ENCODE assay signal across 8 mouse cellular contexts in genomic region chr19:6126789-6127580, GRCm38 (mm10). TPM values are rescaled to one million over a fixed set of nuclear protein-coding genes. Genes with fewer than 3 reads are reported as not detected.
DNase-seq lines count a peak whose midpoint lies in the region; ATAC-seq and TF ChIP-seq lines count a peak whose summit lies in the region.
"Had no signal": no experiment of that assay in that cellular context is flagged by ENCODE, and none has a peak within 500 bp of the region (broad histone marks: within the 10 kb centered on the region; RNA-seq: fewer than 3 reads in every experiment).

No protein-coding gene starts in this region.

- no peak for ATAC-seq in megakaryocyte, adult 5-6 weeks (ENCODE audit: poor library complexity, severe bottlenecking)
- no peak for ATAC-seq in forebrain, embryonic 11.5 days (replicated peaks; ENCODE audit: low FRiP score)
- no peak for ATAC-seq in limb, embryonic 14.5 days (ENCODE audit: low FRiP score, low read depth)
- ATAC-seq in stomach, embryonic 15.5 days (ENCODE audit: insufficient read depth, low FRiP score, low read depth): no peak

- H3K27ac ChIP-seq in forebrain, embryonic 11.5 days (ENCODE audit: low read depth, low read length): no peak overlapping the region
- peak overlapping the region; percentile 87; the same call in 1 of the 2 replicates for H3K27ac ChIP-seq in limb, embryonic 14.5 days (replicated peaks; ENCODE audit: low read depth, low read length)
- peak overlapping the region; percentile 95 for H3K27ac ChIP-seq in stomach, embryonic 15.5 days

- peak overlapping the region; percentile 66 for H3K9ac ChIP-seq in forebrain, embryonic 11.5 days (ENCODE audit: low read length)
- peak overlapping the region; percentile 67 for H3K9ac ChIP-seq in limb, embryonic 14.5 days (ENCODE audit: low read depth, low read length, severe bottlenecking)
- H3K9ac ChIP-seq in stomach, embryonic 15.5 days: no peak overlapping the region

- TF ChIP-seq POLR2A in limb, embryonic 14.5 days (IDR thresholded peaks at IDR 0.05; ENCODE audit: borderline replicate concordance, extremely low read depth, insufficient read depth, insufficient read length): no peak

- WGBS in forebrain, embryonic 11.5 days: 76% methylated on average over 10 of the region's 10 CpGs
- WGBS in limb, embryonic 14.5 days: 66% methylated on average over 10 of the region's 10 CpGs
- 68% methylated on average over 10 of the region's 10 CpGs for WGBS in stomach, embryonic 15.5 days

- H3K4me1 ChIP-seq in megakaryocyte, embryonic 14.5 days: peaks cover 34% of the 10 kb centered on the region
- H3K4me1 ChIP-seq in forebrain, embryonic 11.5 days (replicated peaks; ENCODE audit: control insufficient read depth, insufficient read depth, low read length): no peaks in the 10 kb centered on the region; the same call in 1 of the 2 replicates
- peaks cover 3% of the 10 kb centered on the region; the same call in 1 of the 2 replicates for H3K4me1 ChIP-seq in limb, embryonic 14.5 days (ENCODE audit: control insufficient read depth, insufficient read depth, low read length)
- H3K4me1 ChIP-seq in stomach, embryonic 15.5 days: no peaks in the 10 kb centered on the region

- H3K4me2 ChIP-seq in forebrain, embryonic 11.5 days (ENCODE audit: low read depth, low read length, severe bottlenecking): peak overlapping the region; percentile 59
- peak overlapping the region; percentile 52 for H3K4me2 ChIP-seq in limb, embryonic 14.5 days (replicated peaks; ENCODE audit: low read depth, low read length, severe bottlenecking)
- peak overlapping the region; percentile 71 for H3K4me2 ChIP-seq in stomach, embryonic 15.5 days

- H3K27me3 ChIP-seq in megakaryocyte, embryonic 14.5 days (replicated peaks): no peaks in the 10 kb centered on the region
- no peaks in the 10 kb centered on the region for H3K27me3 ChIP-seq in forebrain, embryonic 11.5 days (ENCODE audit: control insufficient read depth, insufficient read depth, low read length)
- no peaks in the 10 kb centered on the region for H3K27me3 ChIP-seq in limb, embryonic 14.5 days (ENCODE audit: control insufficient read depth, insufficient read depth, low read length)
- no peaks in the 10 kb centered on the region for H3K27me3 ChIP-seq in stomach, embryonic 15.5 days (replicated peaks)

- peaks cover 18% of the 10 kb centered on the region for H3K36me3 ChIP-seq in megakaryocyte, embryonic 14.5 days (replicated peaks; ENCODE audit: low read length)
- no peaks in the 10 kb centered on the region for H3K36me3 ChIP-seq in forebrain, embryonic 11.5 days (ENCODE audit: control insufficient read depth, insufficient read depth, low read length)
- peaks cover 6% of the 10 kb centered on the region; the same call in 1 of the 2 replicates for H3K36me3 ChIP-seq in limb, embryonic 14.5 days (ENCODE audit: control insufficient read depth, insufficient read depth, low read length)
- no peaks in the 10 kb centered on the region; the same call in 1 of the 2 replicates for H3K36me3 ChIP-seq in stomach, embryonic 15.5 days

- DNase-seq in forebrain, embryonic 11.5 days (ENCODE audit: low spot score): no peak
- no peak for DNase-seq in limb, embryonic 14.5 days (ENCODE audit: low spot score)
- no peak for DNase-seq in layer of hippocampus, postnatal 14 days (ENCODE audit: low spot score in 2 of 2)
- no peak for DNase-seq in layer of hippocampus, adult 9-11 months

- H3K4me3 ChIP-seq in megakaryocyte, embryonic 14.5 days (replicated peaks): peak overlapping the region; percentile 95
- H3K4me3 ChIP-seq in forebrain, embryonic 11.5 days (ENCODE audit: low read depth, low read length): peak overlapping the region; percentile 47
- H3K4me3 ChIP-seq in limb, embryonic 14.5 days (replicated peaks; ENCODE audit: low read length): peak overlapping the region; percentile 55
- peak overlapping the region; percentile 67 for H3K4me3 ChIP-seq in stomach, embryonic 15.5 days (replicated peaks)

- no peaks in the 10 kb centered on the region for H3K9me3 ChIP-seq in megakaryocyte, embryonic 14.5 days
- no peaks in the 10 kb centered on the region for H3K9me3 ChIP-seq in forebrain, embryonic 11.5 days (ENCODE audit: control insufficient read depth, low read length)
- no peaks in the 10 kb centered on the region for H3K9me3 ChIP-seq in limb, embryonic 14.5 days (ENCODE audit: control insufficient read depth, low read length)
- no peaks in the 10 kb centered on the region for H3K9me3 ChIP-seq in stomach, embryonic 15.5 days

RNA-seq across cellular contexts. Expression of gene Snx15, which starts 1.1 kb away (rescaled TPM):
- polyA plus RNA-seq in megakaryocyte, embryonic 14.5 days (2012; ENCODE audit: insufficient read depth, low replicate concordance): 138 and 337 TPM in 2 replicates
- 9.9 and 13.5 TPM in 2 replicates for total RNA-seq in megakaryocyte, adult 5-6 weeks (2015)
- total RNA-seq in megakaryocyte, adult 5-6 weeks (2017): 5.2 and 6.4 TPM in 2 replicates
- 27.4 and 30.9 TPM in 2 replicates for polyA plus RNA-seq in forebrain, embryonic 11.5 days (2014; fragmentation: Nextera tagmentation; extraction: Ambion mirVana)
- polyA plus RNA-seq in limb, embryonic 14.5 days (2012; rRNA removed): 36.4 and 48.9 TPM in 2 replicates
- polyA plus RNA-seq in limb, embryonic 14.5 days (2014; fragmentation: Nextera tagmentation; extraction: Ambion mirVana): 30.2 and 33.9 TPM in 2 replicates
- polyA plus RNA-seq in stomach, embryonic 15.5 days (2015; fragmentation: Nextera tagmentation; extraction: Ambion mirVana): 29.2 and 29.9 TPM in 2 replicates
- total RNA-seq in layer of hippocampus, postnatal 14 days (2021): 10 to 100 TPM; 42.3 to 43.7 TPM

RNA-seq across cellular contexts. Expression of gene Sac3d1, which starts 8.5 kb away (rescaled TPM):
- polyA plus RNA-seq in megakaryocyte, embryonic 14.5 days (2012; ENCODE audit: insufficient read depth, low replicate concordance): 66.7 and 124 TPM in 2 replicates
- total RNA-seq in megakaryocyte, adult 5-6 weeks (2015): 3.4 and 5.7 TPM in 2 replicates
- total RNA-seq in megakaryocyte, adult 5-6 weeks (2017): 3.9 and 4.0 TPM in 2 replicates
- 64.5 and 73.7 TPM in 2 replicates for polyA plus RNA-seq in forebrain, embryonic 11.5 days (2014; fragmentation: Nextera tagmentation; extraction: Ambion mirVana)
- polyA plus RNA-seq in limb, embryonic 14.5 days (2012; rRNA removed): 45.6 and 57.9 TPM in 2 replicates
- polyA plus RNA-seq in limb, embryonic 14.5 days (2014; fragmentation: Nextera tagmentation; extraction: Ambion mirVana): 53.8 and 55.9 TPM in 2 replicates
- 40.7 and 46.1 TPM in 2 replicates for polyA plus RNA-seq in stomach, embryonic 15.5 days (2015; fragmentation: Nextera tagmentation; extraction: Ambion mirVana)
- total RNA-seq in layer of hippocampus, postnatal 14 days (2021): 10 to 100 TPM; 16.8 to 18.2 TPM

RNA-seq across cellular contexts. Expression of gene Batf2, which starts 13.8 kb away (rescaled TPM):
- 1.7 and 3.7 TPM in 2 replicates for polyA plus RNA-seq in megakaryocyte, embryonic 14.5 days (2012; ENCODE audit: insufficient read depth, low replicate concordance)
- 1.1 and 1.4 TPM in 2 replicates for total RNA-seq in megakaryocyte, adult 5-6 weeks (2015)
- total RNA-seq in megakaryocyte, adult 5-6 weeks (2017): 0.48 and 0.49 TPM in 2 replicates
- not detected in 2 replicates for polyA plus RNA-seq in forebrain, embryonic 11.5 days (2014; fragmentation: Nextera tagmentation; extraction: Ambion mirVana)
- 0.10 and 0.22 TPM in 2 replicates for polyA plus RNA-seq in limb, embryonic 14.5 days (2012; rRNA removed)
- 0.15 TPM in 1 of 2 replicates, not detected in the other for polyA plus RNA-seq in limb, embryonic 14.5 days (2014; fragmentation: Nextera tagmentation; extraction: Ambion mirVana)
- 0.34 and 0.55 TPM in 2 replicates for polyA plus RNA-seq in stomach, embryonic 15.5 days (2015; fragmentation: Nextera tagmentation; extraction: Ambion mirVana)
- under 1 TPM in 1 of 2 experiments, not detected in 1; 0.39 TPM for total RNA-seq in layer of hippocampus, postnatal 14 days (2021)

RNA-seq across cellular contexts. Expression of gene Arl2, which starts 14.4 kb away (rescaled TPM):
- 46.0 and 68.7 TPM in 2 replicates for polyA plus RNA-seq in megakaryocyte, embryonic 14.5 days (2012; ENCODE audit: insufficient read depth, low replicate concordance)
- total RNA-seq in megakaryocyte, adult 5-6 weeks (2015): 9.1 and 10.6 TPM in 2 replicates
- 8.0 and 9.7 TPM in 2 replicates for total RNA-seq in megakaryocyte, adult 5-6 weeks (2017)
- 72.2 and 79.6 TPM in 2 replicates for polyA plus RNA-seq in forebrain, embryonic 11.5 days (2014; fragmentation: Nextera tagmentation; extraction: Ambion mirVana)
- polyA plus RNA-seq in limb, embryonic 14.5 days (2012; rRNA removed): 91.9 and 127 TPM in 2 replicates
- polyA plus RNA-seq in limb, embryonic 14.5 days (2014; fragmentation: Nextera tagmentation; extraction: Ambion mirVana): 76.0 and 77.5 TPM in 2 replicates
- polyA plus RNA-seq in stomach, embryonic 15.5 days (2015; fragmentation: Nextera tagmentation; extraction: Ambion mirVana): 101 and 102 TPM in 2 replicates
- 10 to 100 TPM; 63.2 to 65.9 TPM for total RNA-seq in layer of hippocampus, postnatal 14 days (2021)

RNA-seq across cellular contexts. Expression of gene Naaladl1, which starts 21.4 kb away (rescaled TPM):
- polyA plus RNA-seq in megakaryocyte, embryonic 14.5 days (2012; ENCODE audit: insufficient read depth, low replicate concordance): 0.30 TPM in 1 of 2 replicates, not detected in the other
- 0.32 and 1.2 TPM in 2 replicates for total RNA-seq in megakaryocyte, adult 5-6 weeks (2015)
- 0.28 and 0.55 TPM in 2 replicates for total RNA-seq in megakaryocyte, adult 5-6 weeks (2017)
- 0.93 and 1.0 TPM in 2 replicates for polyA plus RNA-seq in forebrain, embryonic 11.5 days (2014; fragmentation: Nextera tagmentation; extraction: Ambion mirVana)
- 2.5 and 3.0 TPM in 2 replicates for polyA plus RNA-seq in limb, embryonic 14.5 days (2012; rRNA removed)
- 0.21 and 0.48 TPM in 2 replicates for polyA plus RNA-seq in limb, embryonic 14.5 days (2014; fragmentation: Nextera tagmentation; extraction: Ambion mirVana)
- polyA plus RNA-seq in stomach, embryonic 15.5 days (2015; fragmentation: Nextera tagmentation; extraction: Ambion mirVana): 3.0 and 5.9 TPM in 2 replicates
- not detected for total RNA-seq in layer of hippocampus, postnatal 14 days (2021)
- total RNA-seq: common myeloid progenitor, adult 5-6 weeks had no signal
